Mouse (Mus musculus) small intestine, adult 10 weeks (tissue): ENCODE measurements around the gene Gm10118. TPM values are rescaled to one million over a fixed set of nuclear protein-coding genes. Genes with fewer than 3 reads are reported as not detected.

Experiments
- polyA plus RNA-seq: library from polyadenylated mRNA; stranded (reverse); fragments of 350-450 nt; fragmentation: Illumina TruSeq; extraction: RNeasy Lipid Tissue Mini Kit (QIAGEN cat#74804); gene quantifications from one replicate; pipeline ENCODE4 v1.2.3, GENCODE M21; 2014; ENCODE audit warnings: low replicate concordance

Gene Gm10118
- polyA plus RNA-seq: not detected

GRCm38 (mm10) chr10:63927334-63927733, at the start of gene Gm10118:
Gene Gm10118, minus strand, starts transcription at chr10:63927434.

Other genes with a start within 250 kb of the Gm10118 start
- gene Lrrtm3, start 162.8 kb upstream of the Gm10118 start, polyA plus RNA-seq: 0.11 TPM